Mouse (Mus musculus) lung, postnatal 0 days (tissue): ENCODE results near the gene Cib3. TPM values are rescaled to one million over a fixed set of nuclear protein-coding genes. Genes with fewer than 3 reads are reported as not detected.
A peak's percentile ranks its signal among the peaks of the same experiment; 100 is the strongest.

Experiments used
- ATAC-seq: fragments of 200-750 bp; cut with Nextera tagmentation; 2 replicates; pipeline ENCODE4 v1.8.0; 2017; ENCODE audit warnings: moderate library complexity
- DNase-seq: peaks from one replicate; pipeline ENCODE4 v3.0.0-alpha.2; 2016; ENCODE audit warnings: low spot score
- H3K27ac ChIP-seq: fragments of 300-500 bp; sonication (generic); 2 replicates; pipeline ENCODE4 v1.5.1; 2014; ENCODE audit warnings: antibody characterized with exemption, mild to moderate bottlenecking, low read length, mixed read lengths
- H3K27me3 ChIP-seq: fragments of 300-500 bp; sonication (generic); replicated peaks from 2 replicates; pipeline ENCODE4 v1.6.1; 2014; ENCODE audit warnings: low read length, mixed read lengths; ENCODE audit not compliant: insufficient read depth
- H3K36me3 ChIP-seq: fragments of 300-500 bp; sonication (generic); 2 replicates; pipeline ENCODE4 v1.6.1; 2014; ENCODE audit warnings: low read length, mixed read lengths; ENCODE audit not compliant: insufficient read depth
- H3K4me1 ChIP-seq: fragments of 300-500 bp; sonication (generic); 2 replicates; pipeline ENCODE4 v1.6.1; 2014; ENCODE audit warnings: antibody characterized with exemption, low read depth, low read length, mixed read lengths; ENCODE audit not compliant: insufficient read depth
- H3K4me2 ChIP-seq: fragments of 300-500 bp; sonication (generic); replicated peaks from 2 replicates; pipeline ENCODE4 v1.6.1; 2014; ENCODE audit warnings: low read depth, mild to moderate bottlenecking, low read length, moderate library complexity, mixed read lengths
- H3K4me3 ChIP-seq: fragments of 300-500 bp; sonication (generic); 2 replicates; pipeline ENCODE4 v1.5.1; 2014; ENCODE audit warnings: low read depth, low read length
- H3K9ac ChIP-seq: fragments of 300-500 bp; sonication (generic); replicated peaks from 2 replicates; pipeline ENCODE4 v1.6.1; 2014; ENCODE audit warnings: low read depth, mild to moderate bottlenecking
- H3K9me3 ChIP-seq: fragments of 300-500 bp; sonication (generic); 2 replicates; pipeline ENCODE4 v1.6.1; 2016; ENCODE audit warnings: low read length, mixed read lengths
- CTCF ChIP-seq: IDR thresholded peaks from 2 replicates; pipeline ENCODE4 v1.5.1; 2016; ENCODE audit warnings: antibody characterized with exemption, mild to moderate bottlenecking
- EP300 ChIP-seq: IDR thresholded peaks from 2 replicates; pipeline ENCODE4 v1.6.1; 2016; ENCODE audit warnings: antibody characterized with exemption, mild to moderate bottlenecking, control low read depth
- WGBS: fragments of 180-500 bp; shearing (Covaris S2); extraction: QIAGEN DNeasy Blood & Tissue Kit; methylation state at CpG from one replicate; pipeline ENCODE4 v1.1.7; 2014; 5-methylcytosine and 5-hydroxymethylcytosine counted together
- polyA plus RNA-seq: library from polyadenylated mRNA; unstranded; fragments of >200 nt; fragmentation: Nextera tagmentation; extraction: Ambion mirVana; gene quantifications from 2 replicates; pipeline ENCODE4 v1.2.1, GENCODE M21; 2015

Cib3 gene
- polyA plus RNA-seq, 1 experiment from 2014 or later = 0.25 TPM

- Histone ChIP-seq H3K27me3 (no peaks in the 10 kb centered on the region), H3K27ac (no peak within 1 kb of the TSS), H3K4me1 (no peaks in the 10 kb centered on the region), H3K36me3 (no peaks in the 10 kb centered on the region), H3K4me3 (no peak within 1 kb of the TSS), H3K9me3 (no peaks in the 10 kb centered on the region), H3K9ac (no peak within 1 kb of the TSS), H3K4me2 (no peak within 1 kb of the TSS)
- no peak for ATAC-seq
- TF ChIP-seq EP300 (no peak), CTCF (no peak)
- DNase-seq = no peak
- 72% methylated on average over 4 of the region's 4 CpGs for WGBS
These were observed 899 bp upstream of the Cib3 start, which contains the start of gene Gm11034 for GRCm38 (mm10) chr8:72213536-72213935. TSS of gene Gm11034 (minus strand) at chr8:72213636.

GRCm38 (mm10) chr8:72211846-72212245, 791 bp downstream of the Cib3 start:
- no peaks in the 10 kb centered on the region for H3K36me3 ChIP-seq
- no peaks in the 10 kb centered on the region for H3K4me1 ChIP-seq
- no peaks in the 10 kb centered on the region for H3K27me3 ChIP-seq
- no peak overlapping the region for H3K9ac ChIP-seq
- H3K4me3 ChIP-seq = no peak overlapping the region
- 81% methylated on average over 1 of the region's 1 CpGs for WGBS
- TF ChIP-seq CTCF (no peak), EP300 (no peak)
- ATAC-seq (no peak), DNase-seq (no peak)
- no peaks in the 10 kb centered on the region for H3K9me3 ChIP-seq
- H3K27ac ChIP-seq = no peak overlapping the region
- no peak overlapping the region for H3K4me2 ChIP-seq

GRCm38 (mm10) chr8:72210710-72211109, 1.9 kb downstream of the Cib3 start:
- ATAC-seq = no peak
- Histone ChIP-seq H3K9ac (no peak overlapping the region), H3K9me3 (no peaks in the 10 kb centered on the region), H3K27me3 (no peaks in the 10 kb centered on the region), H3K4me1 (no peaks in the 10 kb centered on the region), H3K36me3 (no peaks in the 10 kb centered on the region), H3K4me2 (no peak overlapping the region), H3K27ac (no peak overlapping the region), H3K4me3 (no peak overlapping the region)
- TF ChIP-seq EP300 = no peak
- TF ChIP-seq CTCF = peak; percentile 20
- no peak for DNase-seq
- 57% methylated on average over 2 of the region's 2 CpGs for WGBS

- Histone ChIP-seq H3K4me3 (no peak overlapping the region), H3K27ac (no peak overlapping the region), H3K27me3 (no peaks in the 10 kb centered on the region), H3K9ac (no peak overlapping the region), H3K4me2 (no peak overlapping the region), H3K9me3 (no peaks in the 10 kb centered on the region), H3K36me3 (no peaks in the 10 kb centered on the region), H3K4me1 (no peaks in the 10 kb centered on the region)
- ATAC-seq = no peak
- no peak for DNase-seq
- 70% methylated on average over 4 of the region's 4 CpGs for WGBS
- TF ChIP-seq EP300 (no peak), CTCF (no peak)
These were observed 2.4 kb downstream of the Cib3 start for GRCm38 (mm10) chr8:72210222-72210621.

GRCm38 (mm10) chr8:72208582-72208981, 4.1 kb downstream of the Cib3 start:
- no peak for DNase-seq
- H3K9me3 ChIP-seq = no peaks in the 10 kb centered on the region
- no peak overlapping the region for H3K27ac ChIP-seq
- H3K27me3 ChIP-seq = no peaks in the 10 kb centered on the region
- H3K36me3 ChIP-seq = no peaks in the 10 kb centered on the region
- no peaks in the 10 kb centered on the region for H3K4me1 ChIP-seq
- ATAC-seq = no peak
- no peak for TF ChIP-seq EP300
- TF ChIP-seq CTCF = no peak
- no peak overlapping the region for H3K4me3 ChIP-seq
- no peak overlapping the region for H3K4me2 ChIP-seq
- no peak overlapping the region for H3K9ac ChIP-seq
- 77% methylated on average over 1 of the region's 1 CpGs for WGBS

GRCm38 (mm10) chr8:72197997-72198396, 14.6 kb downstream of the Cib3 start:
- Histone ChIP-seq H3K9ac (no peak overlapping the region), H3K27me3 (no peaks in the 10 kb centered on the region), H3K36me3 (no peaks in the 10 kb centered on the region), H3K4me2 (no peak overlapping the region), H3K4me3 (no peak overlapping the region), H3K27ac (no peak overlapping the region), H3K9me3 (peaks cover 5% of the 10 kb centered on the region; the same call in 1 of the 2 replicates), H3K4me1 (no peaks in the 10 kb centered on the region)
- TF ChIP-seq EP300 (no peak), CTCF (no peak)
- ATAC-seq (no peak), DNase-seq (no peak)
- 51% methylated on average over 8 of the region's 8 CpGs for WGBS

GRCm38 (mm10) chr8:72192065-72192464, 20.6 kb downstream of the Cib3 start:
- Histone ChIP-seq H3K9ac (no peak overlapping the region), H3K4me2 (no peak overlapping the region), H3K36me3 (no peaks in the 10 kb centered on the region), H3K4me3 (no peak overlapping the region), H3K27me3 (no peaks in the 10 kb centered on the region), H3K9me3 (no peaks in the 10 kb centered on the region), H3K4me1 (no peaks in the 10 kb centered on the region), H3K27ac (no peak overlapping the region)
- TF ChIP-seq EP300 (no peak), CTCF (no peak)
- ATAC-seq = no peak
- no peak for DNase-seq
